Mouse (Mus musculus) thymus, adult 18-20 months (tissue): ENCODE measurements around the gene Bcl2l1.

ENCODE experiments used
- DNase-seq, 2 experiments: peaks; one replicate each; pipeline ENCODE4 v3.0.0; 2022; ENCODE audit warnings: mixed read lengths in 2 of 2

Gene Bcl2l1

DNA sequence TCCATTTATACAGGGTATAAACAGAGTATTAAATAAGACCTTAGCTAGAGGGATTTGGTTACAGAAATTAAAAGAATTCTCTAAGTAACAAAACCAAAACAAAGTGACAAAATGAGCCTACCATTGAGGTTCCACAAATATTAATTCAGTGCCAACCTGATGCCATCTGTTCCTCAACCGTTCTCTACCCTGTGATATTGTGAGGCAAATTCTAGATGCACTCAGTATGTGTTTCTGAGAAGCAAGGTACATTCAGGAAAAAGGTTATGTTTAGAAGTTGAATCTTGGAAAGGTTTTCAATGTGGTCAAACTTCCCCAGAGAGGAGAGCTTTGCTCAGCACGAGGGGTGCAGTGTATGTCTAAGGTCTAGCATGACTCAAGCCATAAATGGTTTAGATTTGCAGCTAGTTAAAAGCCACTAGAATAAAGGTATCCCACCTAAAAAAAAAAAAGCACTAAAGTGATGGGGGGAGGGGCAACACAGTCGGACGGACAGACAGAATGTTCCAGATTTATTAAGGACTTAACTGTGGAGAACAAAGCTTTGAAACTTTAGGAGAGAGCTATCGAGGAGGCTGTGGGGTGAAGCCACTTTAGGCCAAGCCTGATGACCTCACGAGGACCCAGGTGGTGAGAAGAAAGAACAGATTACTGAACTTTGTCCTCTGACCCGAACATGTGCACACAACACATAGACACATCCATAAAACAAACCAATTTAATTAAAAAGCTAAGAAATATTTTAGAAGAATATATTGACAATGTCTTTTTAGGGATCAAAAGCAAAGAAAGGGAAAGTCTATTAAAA lies 31.4 kb downstream of the Bcl2l1 start:
- no peak for DNase-seq

DNA sequence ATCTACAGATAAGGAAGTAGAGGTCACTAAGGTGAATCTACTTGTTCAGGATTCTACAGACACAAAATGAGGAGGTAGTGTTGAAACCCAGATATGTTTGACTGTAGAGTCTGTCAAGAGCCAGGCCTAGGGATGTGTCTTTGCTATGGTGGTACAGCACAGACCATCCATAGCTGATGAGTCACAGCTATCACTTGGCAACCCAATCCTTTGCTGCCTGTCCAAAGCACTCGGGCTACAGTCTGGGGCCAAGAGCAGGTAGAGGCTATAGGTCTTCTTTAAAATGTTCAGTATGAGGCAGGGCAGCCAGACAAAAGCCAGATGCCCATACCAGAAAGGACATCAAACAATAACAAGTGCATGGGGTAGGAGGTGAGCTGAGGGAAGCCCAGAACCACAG lies 33.9 kb downstream of the Bcl2l1 start:
- DNase-seq: no peak

DNA sequence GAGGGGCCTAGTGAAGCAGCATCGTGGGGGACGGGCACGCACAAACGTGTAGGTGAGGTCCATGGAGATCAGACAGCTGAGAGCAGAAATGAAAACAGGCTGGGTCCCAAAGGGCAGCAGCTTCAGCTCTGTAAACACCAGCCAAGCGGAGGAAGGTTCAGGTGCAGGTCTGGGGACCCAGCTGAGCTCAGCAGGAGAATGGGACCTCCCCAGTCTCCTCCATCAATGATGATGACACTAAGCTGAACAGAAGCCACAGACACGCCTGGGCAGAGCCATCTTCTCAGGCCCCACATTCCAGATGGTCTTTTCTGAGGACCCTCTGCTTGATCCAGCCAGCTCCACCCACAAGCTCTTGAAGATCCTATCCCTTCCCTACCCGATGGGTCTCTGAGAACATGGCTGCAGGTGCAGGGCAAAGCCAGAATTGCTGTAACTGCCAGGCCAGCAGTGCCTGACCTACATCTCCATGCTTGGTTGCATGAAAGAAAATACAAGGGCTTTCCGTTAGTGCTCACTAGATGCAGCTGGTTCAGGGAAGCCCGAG lies 37.2 kb downstream of the Bcl2l1 start:
- peak; percentile 69 to 84 for DNase-seq

DNA sequence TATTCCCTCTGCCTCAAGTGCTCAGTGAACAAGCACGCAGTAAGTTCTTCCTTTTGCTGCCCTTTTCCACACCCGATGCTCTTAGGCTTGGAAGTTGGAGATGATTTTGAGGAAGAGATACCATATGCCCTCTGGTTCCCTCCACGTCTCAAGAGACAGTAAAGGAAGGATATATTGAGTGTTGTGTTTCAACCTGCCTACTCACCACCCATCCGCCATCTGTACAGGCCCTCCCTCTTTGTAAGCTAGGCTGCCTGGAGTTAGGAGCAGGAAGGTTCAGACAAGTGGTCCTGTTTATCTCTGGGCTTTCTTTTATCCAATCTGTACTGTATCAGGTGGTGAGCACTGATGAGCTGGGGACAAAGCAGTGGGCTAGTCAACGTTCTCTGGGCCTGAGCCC lies 38.1 kb downstream of the Bcl2l1 start:
- no peak for DNase-seq

DNA sequence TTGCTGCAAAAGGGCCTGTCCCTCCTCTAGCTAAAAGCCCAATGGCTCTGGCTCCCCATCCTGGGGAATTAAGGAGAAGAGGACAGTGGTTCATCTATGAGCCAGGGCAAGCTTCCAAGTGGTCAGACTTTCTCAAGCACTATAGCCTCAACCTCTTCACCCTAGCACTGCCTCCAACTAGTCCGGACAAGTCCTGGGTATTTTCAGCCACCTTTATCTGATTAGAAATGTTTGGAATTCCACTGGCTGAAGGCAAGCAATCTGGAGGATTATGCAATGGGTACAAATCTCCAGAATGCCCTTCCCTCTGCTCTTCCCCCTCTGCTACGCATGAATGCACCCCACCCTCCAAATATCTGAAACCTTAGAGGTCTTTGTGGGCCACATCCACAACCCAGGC lies 39.1 kb downstream of the Bcl2l1 start:
- DNase-seq: no peak

DNA sequence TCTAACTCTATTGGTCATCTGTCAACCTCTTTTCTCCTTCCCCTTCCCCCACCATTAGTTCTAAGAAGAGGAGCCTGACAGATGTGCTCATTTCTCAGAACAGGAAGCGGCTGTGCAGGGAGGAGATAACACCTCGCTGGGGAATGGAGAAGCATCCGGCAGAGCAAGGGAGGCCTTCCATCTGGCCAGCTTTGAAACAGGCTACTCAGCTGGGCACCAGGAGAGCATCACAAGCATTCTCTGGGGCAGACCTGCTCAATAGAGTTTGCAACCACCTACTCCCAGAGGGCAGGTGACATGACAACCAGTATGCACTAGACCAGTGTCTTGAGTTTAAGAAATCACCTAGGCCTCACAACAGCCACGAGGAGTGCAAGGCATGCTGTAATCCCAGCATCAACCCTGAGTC lies 41.9 kb downstream of the Bcl2l1 start:
- peak; percentile 56 to 81 for DNase-seq

DNA sequence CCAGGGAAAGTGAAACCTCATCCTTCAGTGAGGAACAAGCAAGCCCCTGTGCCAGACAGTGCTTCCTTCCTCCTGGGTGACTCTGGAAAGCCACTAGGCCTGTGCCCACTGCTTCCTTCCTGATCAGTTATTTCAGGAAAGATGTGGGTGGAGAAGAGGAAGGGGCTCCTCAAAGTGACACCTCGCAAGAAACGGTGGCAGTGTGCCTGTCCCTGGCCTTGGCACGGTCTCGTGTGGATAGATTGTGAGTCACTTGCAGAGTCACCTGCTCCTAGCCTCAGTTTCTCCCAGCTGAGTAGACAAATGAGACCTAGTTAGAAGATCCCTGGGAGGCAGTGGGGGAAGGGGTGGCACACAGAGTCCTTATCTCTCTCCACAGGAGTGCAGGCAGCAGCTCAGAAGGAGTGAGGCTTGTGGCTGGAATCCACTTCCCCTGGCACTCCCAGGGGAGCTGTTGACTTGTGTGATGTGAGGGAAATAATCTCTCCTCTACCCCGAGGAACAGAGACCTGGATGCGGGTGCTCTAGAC lies 42.6 kb downstream of the Bcl2l1 start:
- DNase-seq: no peak

DNA sequence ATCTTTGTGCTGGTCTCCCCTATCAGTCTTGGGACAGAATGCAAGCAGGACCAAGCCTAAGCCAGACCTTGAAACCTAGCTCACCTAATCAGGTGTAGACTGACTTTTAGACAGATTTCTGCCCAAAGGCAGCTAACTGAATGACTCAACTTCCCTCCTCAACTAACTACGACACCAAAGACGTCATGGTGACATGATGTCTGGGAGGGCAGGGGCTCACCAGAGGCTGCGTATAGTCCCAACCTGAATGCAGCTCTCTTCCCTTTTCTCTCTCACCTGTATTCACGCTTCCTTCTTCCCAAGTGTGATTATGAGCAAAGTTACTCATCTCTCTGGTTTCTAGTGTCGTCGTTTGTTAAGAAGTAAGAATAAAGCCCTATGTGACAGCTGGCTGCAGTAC lies 44.0 kb downstream of the Bcl2l1 start:
- no peak for DNase-seq

DNA sequence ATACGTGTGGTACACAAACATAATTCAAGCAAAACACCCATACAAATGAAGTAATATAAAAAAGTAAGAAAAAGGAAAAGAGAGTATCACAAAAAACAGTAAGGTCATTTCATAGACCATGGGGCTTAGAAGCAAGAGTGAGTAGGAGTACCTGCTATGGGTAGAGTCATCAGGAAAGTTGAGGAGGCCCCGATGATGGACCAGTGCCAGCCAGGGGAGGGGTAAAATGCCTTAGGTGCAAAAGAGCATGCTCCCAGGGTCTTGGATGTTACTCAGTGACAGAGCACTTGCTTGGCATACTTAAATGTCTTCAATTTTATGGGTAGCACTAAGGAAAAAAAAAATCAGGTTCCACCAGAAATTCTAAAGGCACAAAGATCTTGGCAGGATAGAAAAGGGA lies 44.4 kb downstream of the Bcl2l1 start:
- no peak for DNase-seq

DNA sequence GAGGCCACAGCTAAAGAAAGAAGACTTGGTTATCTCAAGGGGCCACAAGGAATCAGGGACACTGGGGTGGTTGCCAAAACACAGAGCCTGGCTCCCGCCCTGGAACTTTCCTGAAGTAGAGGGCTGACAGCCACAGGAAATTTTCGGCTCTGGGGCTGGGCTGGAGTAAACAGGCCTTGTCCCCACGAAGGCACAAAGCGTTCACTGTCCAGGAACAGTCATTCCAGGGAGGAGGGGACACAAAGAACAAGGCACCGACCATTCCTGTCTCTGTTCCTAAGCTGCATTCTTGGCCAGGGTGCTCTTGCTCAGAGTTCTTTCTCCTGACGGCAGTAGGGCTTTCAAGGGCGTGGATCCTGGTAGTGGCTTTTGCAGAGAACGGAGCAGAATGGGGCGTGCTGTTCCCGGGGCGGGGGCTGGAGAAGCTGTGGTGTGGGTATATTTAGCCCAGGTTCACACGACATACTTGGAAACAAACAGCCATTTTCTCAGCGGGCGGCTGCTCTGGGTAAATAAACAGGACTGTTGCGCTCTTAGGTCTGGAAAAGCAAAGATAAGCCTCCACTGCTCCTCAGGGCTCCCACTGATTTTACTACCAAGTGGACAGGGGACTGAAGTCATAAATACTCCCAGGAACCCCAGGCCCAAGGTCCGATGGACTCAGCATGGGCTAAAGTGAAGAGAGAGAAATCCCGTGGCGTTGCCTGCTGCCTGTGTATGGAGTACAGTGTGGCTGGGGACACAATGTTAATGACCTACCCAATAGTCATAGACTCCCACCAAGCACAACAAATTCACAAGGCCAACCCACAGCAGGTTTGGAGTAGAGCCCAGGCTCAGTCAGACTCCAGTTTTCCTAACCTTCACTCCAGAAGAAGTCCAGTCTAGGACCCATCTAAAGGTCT lies 45.8 kb downstream of the Bcl2l1 start:
- DNase-seq: no peak

DNA sequence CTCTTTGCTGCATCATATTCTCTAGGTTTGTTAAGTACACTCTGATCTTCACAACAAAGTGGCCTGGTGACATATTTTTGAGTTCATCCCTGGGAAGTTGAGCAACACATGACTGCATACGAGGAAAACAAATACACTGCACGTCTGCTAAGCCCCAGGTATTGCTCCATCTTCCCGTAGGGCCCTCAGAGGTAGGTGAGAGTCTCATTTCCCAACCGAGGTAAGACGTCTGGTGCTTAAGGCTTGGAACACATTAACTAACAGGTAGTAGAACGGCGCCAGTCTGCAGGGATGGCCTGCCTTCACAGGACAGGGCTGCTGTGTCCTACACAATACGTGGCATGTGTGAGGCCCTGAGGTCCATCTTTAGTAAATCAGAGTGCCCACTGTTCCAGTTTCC lies 46.9 kb downstream of the Bcl2l1 start:
- no peak for DNase-seq

DNA sequence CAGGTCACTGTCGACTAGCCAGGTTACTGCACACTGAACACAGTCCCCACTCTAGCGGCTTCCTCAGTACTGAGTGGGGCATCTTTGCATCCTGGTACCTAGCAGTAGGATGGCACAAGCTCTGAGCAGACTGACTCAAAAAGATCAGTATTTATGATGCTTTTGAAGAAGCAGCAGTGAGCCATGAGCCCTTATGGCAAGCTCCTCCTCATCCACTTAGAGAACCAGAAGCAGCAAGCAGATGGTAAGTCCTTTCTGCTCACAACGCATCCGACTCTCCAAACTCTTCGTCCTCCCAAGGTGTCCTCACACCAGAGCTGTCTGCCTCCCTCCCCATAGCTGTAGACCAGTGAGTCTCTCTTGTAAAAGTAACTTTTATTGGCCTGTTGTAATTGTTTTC lies 48.3 kb downstream of the Bcl2l1 start:
- no peak for DNase-seq

DNA sequence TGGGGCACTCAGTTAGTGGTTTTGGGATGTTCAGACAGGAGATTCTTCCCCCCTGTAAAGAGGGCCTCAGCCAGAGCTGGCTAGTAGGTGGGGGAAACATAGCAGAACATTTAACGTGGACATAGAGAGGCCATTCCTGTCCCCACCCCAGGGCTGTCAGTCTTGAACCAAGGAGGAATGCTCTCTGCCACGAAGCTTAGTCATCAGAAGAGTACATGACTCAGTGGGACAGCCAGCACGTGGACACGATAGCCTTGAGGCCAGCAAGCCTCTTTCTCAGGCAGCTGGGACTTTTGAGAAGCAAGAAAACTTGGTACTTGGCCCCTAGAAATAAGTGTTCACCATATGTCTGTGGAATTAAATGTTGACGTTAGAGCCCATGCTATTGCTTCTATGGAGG lies 48.9 kb downstream of the Bcl2l1 start:
- no peak for DNase-seq

DNA sequence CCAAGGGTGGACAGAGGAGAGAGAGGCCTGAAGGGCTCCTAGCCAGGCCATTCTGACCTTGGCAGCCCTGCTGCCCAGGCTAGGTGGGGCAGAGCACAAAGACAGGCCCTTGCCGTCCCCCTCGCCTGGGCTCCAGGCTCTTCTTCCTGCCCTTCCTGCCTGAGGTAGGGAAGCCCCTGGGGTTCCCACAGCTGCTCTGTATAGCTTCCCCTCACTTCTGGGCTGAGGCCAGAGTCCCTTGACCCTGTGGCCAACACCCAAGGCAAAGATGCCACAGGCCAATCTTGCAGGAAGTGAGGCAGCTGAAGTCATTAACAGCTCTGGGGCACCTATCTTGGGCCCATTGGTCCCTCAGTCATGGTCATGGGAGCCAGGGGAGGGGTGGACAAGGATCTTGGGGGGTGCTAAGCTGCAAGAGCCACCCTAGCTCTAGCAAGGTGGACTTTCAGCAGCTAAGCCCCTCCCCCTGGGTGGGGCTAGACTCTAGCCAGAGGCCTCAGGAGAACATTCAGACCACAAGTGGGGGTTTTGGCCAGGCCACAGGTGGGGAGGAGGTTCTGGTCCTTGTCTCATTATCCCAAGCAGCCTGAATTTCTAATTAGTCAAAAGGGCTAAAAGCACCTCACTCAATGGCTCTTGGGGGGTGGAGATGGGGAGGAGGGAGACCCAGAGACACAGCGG lies 50.4 kb downstream of the Bcl2l1 start:
- no peak for DNase-seq

DNA sequence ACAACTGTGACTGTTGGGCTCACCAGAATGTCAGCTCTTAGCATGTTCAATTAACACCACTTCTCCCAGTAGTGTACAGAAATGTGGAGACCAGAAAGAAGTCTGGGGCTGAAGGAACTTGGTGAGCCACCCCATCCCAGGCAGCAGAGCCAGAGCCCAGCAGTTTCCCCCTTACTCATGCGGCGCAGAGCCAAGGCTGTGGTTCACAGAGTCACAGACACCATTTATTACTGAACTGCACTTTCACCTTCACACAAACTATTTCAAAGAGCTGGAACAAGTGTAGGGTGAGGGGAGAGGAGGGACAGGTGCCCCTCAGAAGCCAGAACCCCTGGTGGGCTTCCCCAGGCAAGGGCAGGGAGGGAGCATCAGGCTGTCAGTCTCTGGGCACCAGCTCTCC lies 51.1 kb downstream of the Bcl2l1 start:
- DNase-seq: no peak

DNA sequence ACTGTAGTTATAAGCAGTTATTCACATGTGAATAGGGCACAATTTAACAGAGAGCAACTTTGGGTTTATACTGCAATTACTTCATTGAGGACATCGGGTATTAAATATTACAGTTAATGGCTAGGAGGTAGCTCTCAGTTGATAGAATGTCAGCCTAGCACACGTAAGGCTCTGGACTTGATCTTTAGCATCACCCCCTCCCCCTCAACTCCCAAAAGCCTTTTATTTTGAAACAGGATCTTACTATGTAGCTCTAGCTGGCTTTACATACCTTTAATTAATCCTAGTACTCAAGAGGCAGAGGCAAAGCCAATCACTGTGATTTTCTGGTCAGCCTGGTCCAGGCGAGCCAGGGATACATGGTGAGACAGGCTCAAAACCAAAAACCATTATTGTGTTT lies 54.4 kb downstream of the Bcl2l1 start:
- DNase-seq: no peak

DNA sequence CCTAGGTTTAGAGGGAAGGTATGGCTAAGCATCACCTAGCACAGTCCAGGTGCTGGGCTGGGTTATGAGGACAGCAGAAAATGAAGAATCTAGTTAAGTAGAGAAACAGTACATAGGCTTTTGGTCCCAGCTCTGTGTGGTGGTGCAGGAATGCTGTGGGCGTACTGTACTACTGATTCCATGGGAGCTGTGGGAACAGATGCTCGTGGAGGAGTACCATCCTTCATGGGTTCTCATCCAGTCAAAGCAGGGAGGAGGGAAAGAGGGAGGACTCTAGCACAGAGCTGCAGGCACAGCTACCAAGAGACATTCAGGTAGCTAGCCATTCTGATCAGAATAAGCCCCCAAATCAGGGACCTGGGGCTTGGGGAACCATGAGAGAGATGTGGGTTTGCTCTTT lies 55.1 kb downstream of the Bcl2l1 start:
- DNase-seq: no peak

DNA sequence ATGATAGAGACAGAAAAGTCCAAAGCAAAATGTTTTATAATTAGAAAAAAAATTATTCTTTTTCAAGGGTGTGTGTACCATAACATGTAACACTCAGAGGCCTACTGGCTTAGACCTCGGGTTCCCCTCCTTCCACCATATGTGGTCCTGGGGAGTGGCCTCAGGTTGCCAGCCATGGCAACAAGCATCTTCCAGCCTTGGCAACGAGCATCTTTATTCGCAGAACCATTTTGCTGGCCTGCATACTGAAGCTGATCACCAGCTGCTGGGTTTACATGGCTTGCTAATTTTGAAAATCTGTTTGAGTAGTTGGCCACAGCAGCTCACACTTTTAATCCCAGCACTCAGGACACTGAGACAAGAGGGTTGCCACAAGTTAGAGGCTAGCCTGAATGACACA lies 55.5 kb downstream of the Bcl2l1 start:
- no peak for DNase-seq

DNA sequence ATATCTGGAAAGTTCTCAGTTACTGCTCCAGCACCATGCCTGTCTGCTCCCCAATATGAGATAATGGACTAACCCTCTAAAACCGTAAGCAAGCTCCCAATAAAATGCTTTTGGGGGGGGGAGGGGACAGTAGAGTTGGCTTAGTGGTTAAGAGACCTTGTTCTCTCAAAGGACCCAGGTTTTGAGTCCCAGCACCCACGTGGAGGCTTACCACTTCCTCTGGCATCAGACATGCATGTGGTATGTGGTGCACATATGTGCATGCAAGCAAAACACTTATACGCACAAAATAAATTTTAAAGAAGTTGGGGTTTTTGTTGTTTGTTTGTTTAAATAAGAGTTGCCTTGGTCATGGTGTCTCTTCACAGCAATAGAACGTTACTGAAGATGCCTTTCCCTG lies 56.2 kb downstream of the Bcl2l1 start:
- peak; percentile 53 to 74 for DNase-seq

DNA sequence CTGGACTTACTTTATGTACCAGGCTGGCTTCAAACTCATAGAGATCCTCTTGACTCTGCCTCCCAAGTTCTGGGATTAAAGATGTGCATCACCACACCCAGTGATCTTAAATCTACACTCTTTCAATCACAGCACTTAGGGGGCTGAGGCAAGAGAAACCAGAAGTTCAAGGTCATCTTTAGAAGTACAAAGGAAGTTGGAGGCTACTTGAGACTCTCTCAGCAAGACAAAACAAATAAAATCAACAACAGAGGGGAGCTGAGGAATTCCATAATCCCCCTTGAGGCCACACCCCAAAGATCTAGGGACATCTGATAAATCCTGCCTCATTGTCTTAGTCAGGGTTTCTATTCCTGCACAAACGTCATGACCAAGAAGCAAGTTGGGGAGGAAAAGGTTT lies 59.3 kb downstream of the Bcl2l1 start:
- DNase-seq: no peak

DNA sequence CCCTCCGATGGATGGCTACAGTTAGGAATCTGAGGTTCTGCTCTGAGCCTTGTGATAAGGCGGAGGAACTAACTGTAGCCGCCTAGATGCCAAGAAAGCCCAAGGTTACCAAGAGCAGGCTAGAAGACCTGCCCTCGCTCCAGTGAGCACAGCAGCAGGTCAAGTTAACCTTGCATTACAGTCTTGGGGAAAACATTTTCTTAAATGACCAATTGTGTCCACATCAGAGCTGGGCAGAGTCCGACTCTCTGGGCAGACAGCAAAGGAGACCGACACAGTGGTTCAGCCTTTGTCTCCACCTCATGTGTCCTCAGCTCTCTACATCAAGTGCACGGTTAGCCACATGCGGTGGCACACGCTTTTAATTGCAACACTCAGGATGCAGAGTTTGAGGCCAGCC lies 60.0 kb downstream of the Bcl2l1 start:
- DNase-seq: no peak

DNA sequence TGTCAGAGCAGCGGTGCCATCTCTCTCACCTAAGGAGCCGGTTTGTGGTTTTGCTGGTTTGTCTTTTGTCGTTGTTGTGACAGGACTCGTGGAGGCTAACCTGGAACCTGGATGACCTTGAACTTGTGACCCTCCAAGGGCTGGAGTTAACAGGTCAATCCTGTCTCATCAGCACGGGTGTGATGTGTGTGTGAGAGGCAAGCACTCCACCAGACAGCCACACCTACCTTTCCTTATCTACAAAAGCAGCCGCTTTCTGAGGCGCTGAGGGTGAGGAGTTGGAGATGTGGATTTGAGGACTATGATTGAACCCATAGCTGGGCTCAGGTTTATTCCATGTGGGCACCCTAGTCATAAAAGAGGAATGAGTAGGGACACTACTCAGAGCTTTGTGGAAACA lies 61.9 kb downstream of the Bcl2l1 start:
- no peak for DNase-seq
